Mouse (Mus musculus): ENCODE data around the gene St8sia2.

GRCm38 (mm10) chr7:73965164-73965563 lies 48.3 kb downstream of the St8sia2 start:
- TF ChIP-seq CTCF (conservative IDR thresholded peaks at IDR 0.05; ENCODE audit: insufficient read depth, insufficient read length, low read depth, low read length): no peak
- no peak for TF ChIP-seq POLR2A (IDR thresholded peaks at IDR 0.05; ENCODE audit: low read depth, low read length)

All from kidney, adult 2 months (tissue).